Comparison of ENCODE assay signal across 12 mouse cellular contexts in genomic region chr11:11849513-11850311, GRCm38 (mm10). TPM values are rescaled to one million over a fixed set of nuclear protein-coding genes. Genes with fewer than 3 reads are reported as not detected.
A peak's percentile ranks its signal among the peaks of the same experiment; 100 is the strongest.
DNase-seq lines count a peak whose midpoint lies in the region; ATAC-seq and TF ChIP-seq lines count a peak whose summit lies in the region.
"Had no signal": no experiment of that assay in that cellular context is flagged by ENCODE, and none has a peak within 500 bp of the region (broad histone marks: within the 10 kb centered on the region; RNA-seq: fewer than 3 reads in every experiment).

No protein-coding gene starts in this region.

- H3K4me3 ChIP-seq in heart, embryonic 15.5 days = no peak overlapping the region
- no peak overlapping the region for H3K4me3 ChIP-seq in stomach, embryonic 15.5 days (replicated peaks)
- H3K4me3 ChIP-seq in stomach, postnatal 0 days (ENCODE audit: low read depth, low read length) = no peak overlapping the region
- no peak overlapping the region for H3K4me3 ChIP-seq in intestine, embryonic 15.5 days (replicated peaks)
- H3K4me3 ChIP-seq in stomach, embryonic 16.5 days (replicated peaks; ENCODE audit: low read length) = no peak overlapping the region

- no peaks in the 10 kb centered on the region for H3K27me3 ChIP-seq in heart, embryonic 15.5 days
- H3K27me3 ChIP-seq in stomach, embryonic 15.5 days (replicated peaks) = no peaks in the 10 kb centered on the region
- H3K27me3 ChIP-seq in stomach, postnatal 0 days (ENCODE audit: control insufficient read depth, insufficient read depth, low read length) = no peaks in the 10 kb centered on the region
- no peaks in the 10 kb centered on the region for H3K27me3 ChIP-seq in intestine, embryonic 15.5 days (replicated peaks)
- H3K27me3 ChIP-seq in stomach, embryonic 16.5 days (ENCODE audit: control insufficient read depth, insufficient read depth, low read length) = no peaks in the 10 kb centered on the region

- no peak for TF ChIP-seq CTCF in stomach, postnatal 0 days (IDR thresholded peaks at IDR 0.05; ENCODE audit: low read depth)

- H3K27ac ChIP-seq in heart, embryonic 15.5 days = peak overlapping the region; percentile 76
- H3K27ac ChIP-seq in stomach, embryonic 15.5 days = peak overlapping the region; percentile 52; the same call in 1 of the 2 replicates
- H3K27ac ChIP-seq in stomach, postnatal 0 days (replicated peaks) = no peak overlapping the region
- H3K27ac ChIP-seq in intestine, embryonic 15.5 days = peak overlapping the region; percentile 52; the same call in 1 of the 2 replicates
- peak overlapping the region; percentile 62; the same call in 1 of the 2 replicates for H3K27ac ChIP-seq in stomach, embryonic 16.5 days (ENCODE audit: low read length)

- TF ChIP-seq EP300 in stomach, postnatal 0 days (optimal IDR thresholded peaks at IDR 0.05) = no peak

- H3K9ac ChIP-seq in heart, embryonic 15.5 days = no peak overlapping the region
- no peak overlapping the region for H3K9ac ChIP-seq in stomach, embryonic 15.5 days
- no peak overlapping the region for H3K9ac ChIP-seq in stomach, postnatal 0 days (ENCODE audit: low read length)
- H3K9ac ChIP-seq in intestine, embryonic 15.5 days = no peak overlapping the region
- no peak overlapping the region for H3K9ac ChIP-seq in stomach, embryonic 16.5 days (ENCODE audit: low read length)

- ATAC-seq in heart, embryonic 15.5 days (replicated peaks; ENCODE audit: insufficient number of reproducible peaks, insufficient read depth, low FRiP score, low read depth) = no peak
- ATAC-seq in stomach, embryonic 15.5 days (ENCODE audit: insufficient read depth, low FRiP score, low read depth) = no peak
- ATAC-seq in stomach, postnatal 0 days (ENCODE audit: low FRiP score, low TSS enrichment) = no peak
- ATAC-seq in intestine, embryonic 15.5 days = no peak
- ATAC-seq in stomach, embryonic 16.5 days (ENCODE audit: insufficient read depth, low FRiP score) = no peak

- no peaks in the 10 kb centered on the region for H3K9me3 ChIP-seq in heart, embryonic 15.5 days (replicated peaks)
- H3K9me3 ChIP-seq in stomach, embryonic 15.5 days = no peaks in the 10 kb centered on the region
- no peaks in the 10 kb centered on the region for H3K9me3 ChIP-seq in stomach, postnatal 0 days (ENCODE audit: control insufficient read depth, low read length)
- no peaks in the 10 kb centered on the region for H3K9me3 ChIP-seq in intestine, embryonic 15.5 days
- H3K9me3 ChIP-seq in stomach, embryonic 16.5 days (replicated peaks; ENCODE audit: control insufficient read depth, low read length) = no peaks in the 10 kb centered on the region
- H3K9me3 ChIP-seq: megakaryocyte, embryonic 14.5 days had no signal

- no peaks in the 10 kb centered on the region for H3K36me3 ChIP-seq in heart, embryonic 15.5 days
- no peaks in the 10 kb centered on the region for H3K36me3 ChIP-seq in stomach, embryonic 15.5 days
- no peaks in the 10 kb centered on the region for H3K36me3 ChIP-seq in stomach, postnatal 0 days (ENCODE audit: control insufficient read depth, insufficient read depth, low read length)
- H3K36me3 ChIP-seq in intestine, embryonic 15.5 days = no peaks in the 10 kb centered on the region
- H3K36me3 ChIP-seq in stomach, embryonic 16.5 days (ENCODE audit: control insufficient read depth, insufficient read depth, low read length) = no peaks in the 10 kb centered on the region

- peaks cover 27% of the 10 kb centered on the region for H3K4me1 ChIP-seq in heart, embryonic 15.5 days (replicated peaks)
- peaks cover 11% of the 10 kb centered on the region for H3K4me1 ChIP-seq in stomach, embryonic 15.5 days
- no peaks in the 10 kb centered on the region for H3K4me1 ChIP-seq in stomach, postnatal 0 days (replicated peaks; ENCODE audit: control insufficient read depth, insufficient read depth)
- H3K4me1 ChIP-seq in intestine, embryonic 15.5 days (replicated peaks) = peaks cover 7% of the 10 kb centered on the region
- peaks cover 12% of the 10 kb centered on the region for H3K4me1 ChIP-seq in stomach, embryonic 16.5 days (ENCODE audit: control insufficient read depth, insufficient read depth, low read length)

- H3K4me2 ChIP-seq in heart, embryonic 15.5 days = no peak overlapping the region
- H3K4me2 ChIP-seq in stomach, embryonic 15.5 days = no peak overlapping the region
- H3K4me2 ChIP-seq in stomach, postnatal 0 days (replicated peaks; ENCODE audit: low read depth) = no peak overlapping the region
- no peak overlapping the region for H3K4me2 ChIP-seq in intestine, embryonic 15.5 days (replicated peaks)
- H3K4me2 ChIP-seq in stomach, embryonic 16.5 days (ENCODE audit: low read depth, low read length) = no peak overlapping the region

- WGBS in heart, embryonic 15.5 days = 52% methylated on average over 13 of the region's 13 CpGs
- 42% methylated on average over 13 of the region's 13 CpGs for WGBS in stomach, embryonic 15.5 days
- 43% methylated on average over 13 of the region's 13 CpGs for WGBS in stomach, postnatal 0 days
- WGBS in intestine, embryonic 15.5 days = 54% methylated on average over 13 of the region's 13 CpGs
- WGBS in stomach, embryonic 16.5 days = 46% methylated on average over 13 of the region's 13 CpGs

- DNase-seq in heart, postnatal 4 days = no peak
- DNase-seq in stomach, postnatal 0 days (ENCODE audit: low spot score) = no peak
- no peak for DNase-seq in layer of hippocampus, adult 8-10 months (ENCODE audit: low spot score in 2 of 2)
- DNase-seq in right cerebral cortex, adult 2 months (ENCODE audit: low spot score in 2 of 2) = no peak
- DNase-seq: spleen, adult 18-20 months; thymus, adult 2 months had no signal

RNA-seq across cellular contexts. Expression of gene Fignl1, which starts 41.0 kb away (rescaled TPM):
- 42.5 and 45.8 TPM in 2 replicates for polyA plus RNA-seq in heart, embryonic 15.5 days (2015; fragmentation: Nextera tagmentation; extraction: Ambion mirVana)
- 10 to 100 TPM; 18.7 to 19.9 TPM for total RNA-seq in heart, postnatal 4 days (2021)
- 54.1 and 54.4 TPM in 2 replicates for polyA plus RNA-seq in stomach, embryonic 15.5 days (2015; fragmentation: Nextera tagmentation; extraction: Ambion mirVana)
- polyA plus RNA-seq in stomach, postnatal 0 days (2015; fragmentation: Nextera tagmentation; extraction: Ambion mirVana) = 9.5 and 10.5 TPM in 2 replicates
- polyA plus RNA-seq in intestine, embryonic 15.5 days (2015; fragmentation: Nextera tagmentation; extraction: Ambion mirVana) = 46.9 and 52.8 TPM in 2 replicates
- 47.3 and 50.1 TPM in 2 replicates for polyA plus RNA-seq in stomach, embryonic 16.5 days (2015; fragmentation: Nextera tagmentation; extraction: Ambion mirVana)
- total RNA-seq in layer of hippocampus, adult 8-10 months (2022) = under 1 TPM; 0.35 to 0.89 (median 0.76) TPM

RNA-seq across cellular contexts. Expression of gene Ddc, which starts 48.2 kb away (rescaled TPM):
- 92.1 and 115 TPM in 2 replicates for polyA plus RNA-seq in heart, embryonic 15.5 days (2015; fragmentation: Nextera tagmentation; extraction: Ambion mirVana)
- total RNA-seq in heart, postnatal 4 days (2021) = 10 to 100 TPM; 44.6 to 51.4 TPM
- polyA plus RNA-seq in stomach, embryonic 15.5 days (2015; fragmentation: Nextera tagmentation; extraction: Ambion mirVana) = 48.5 and 57.0 TPM in 2 replicates
- polyA plus RNA-seq in stomach, postnatal 0 days (2015; fragmentation: Nextera tagmentation; extraction: Ambion mirVana) = 24.0 and 24.1 TPM in 2 replicates
- polyA plus RNA-seq in intestine, embryonic 15.5 days (2015; fragmentation: Nextera tagmentation; extraction: Ambion mirVana) = 46.3 and 52.2 TPM in 2 replicates
- polyA plus RNA-seq in stomach, embryonic 16.5 days (2015; fragmentation: Nextera tagmentation; extraction: Ambion mirVana) = 48.7 and 49.1 TPM in 2 replicates
- 10 to 100 TPM in 2 of 4 experiments, 1 to 10 TPM in 2; 7.4 to 11.0 (median 9.1) TPM for total RNA-seq in layer of hippocampus, adult 8-10 months (2022)
- total RNA-seq: hematopoietic stem cell, adult 5-6 weeks had no signal
